Mouse (Mus musculus): ENCODE measurements around the gene 1110065P20Rik. TPM values are rescaled to one million over a fixed set of nuclear protein-coding genes. Genes with fewer than 3 reads are reported as not detected.

1110065P20Rik gene
- polyA plus RNA-seq, 1 experiment from 2014 or later = 64.4 TPM

- no peak overlapping the region for H3K9ac ChIP-seq (ENCODE audit: low read depth, low read length)
- no peak overlapping the region for H3K27ac ChIP-seq (replicated peaks; ENCODE audit: low read depth, low read length)
- no peak overlapping the region for H3K4me3 ChIP-seq (ENCODE audit: low read depth, low read length)
- ATAC-seq (ENCODE audit: low read depth) (no peak), DNase-seq (ENCODE audit: low spot score) (no peak)
- no peaks in the 10 kb centered on the region for H3K9me3 ChIP-seq (ENCODE audit: control insufficient read depth, low read length)
- peaks cover under 1% of the 10 kb centered on the region; the same call in 1 of the 2 replicates for H3K4me1 ChIP-seq (ENCODE audit: control insufficient read depth, insufficient read depth, low read length)
- H3K4me2 ChIP-seq (ENCODE audit: low read depth, low read length) = no peak overlapping the region
- peaks cover 42% of the 10 kb centered on the region for H3K36me3 ChIP-seq (ENCODE audit: control insufficient read depth, insufficient read depth, low read length)
- WGBS = 83% methylated on average over 5 of the region's 5 CpGs
- H3K27me3 ChIP-seq (replicated peaks; ENCODE audit: control insufficient read depth, insufficient read depth, low read length) = no peaks in the 10 kb centered on the region
Measured at GRCm38 (mm10) chr4:124808511-124808910, 42.5 kb downstream of the 1110065P20Rik start.

- no peak for DNase-seq (ENCODE audit: low spot score)
- Histone ChIP-seq H3K27me3 (replicated peaks; ENCODE audit: control insufficient read depth, insufficient read depth, low read length) (no peaks in the 10 kb centered on the region), H3K36me3 (ENCODE audit: control insufficient read depth, insufficient read depth, low read length) (peaks cover 46% of the 10 kb centered on the region), H3K4me3 (ENCODE audit: low read depth, low read length) (peak overlapping the region; percentile 76), H3K27ac (replicated peaks; ENCODE audit: low read depth, low read length) (no peak overlapping the region), H3K4me2 (ENCODE audit: low read depth, low read length) (peak overlapping the region; percentile 95), H3K9ac (ENCODE audit: low read depth, low read length) (peak overlapping the region; percentile 91), H3K4me1 (ENCODE audit: control insufficient read depth, insufficient read depth, low read length) (peaks cover 6% of the 10 kb centered on the region), H3K9me3 (ENCODE audit: control insufficient read depth, low read length) (no peaks in the 10 kb centered on the region)
- no peak for ATAC-seq (ENCODE audit: low read depth)
- WGBS = 75% methylated on average over 6 of the region's 6 CpGs
Measured at GRCm38 (mm10) chr4:124803406-124803805, 47.6 kb downstream of the 1110065P20Rik start.

- Histone ChIP-seq H3K4me3 (ENCODE audit: low read depth, low read length) (peak overlapping the region; percentile 76), H3K27ac (replicated peaks; ENCODE audit: low read depth, low read length) (peak overlapping the region; percentile 98), H3K4me2 (ENCODE audit: low read depth, low read length) (peak overlapping the region; percentile 95), H3K36me3 (ENCODE audit: control insufficient read depth, insufficient read depth, low read length) (peaks cover 46% of the 10 kb centered on the region), H3K9ac (ENCODE audit: low read depth, low read length) (peak overlapping the region; percentile 91), H3K9me3 (ENCODE audit: control insufficient read depth, low read length) (no peaks in the 10 kb centered on the region), H3K4me1 (ENCODE audit: control insufficient read depth, insufficient read depth, low read length) (peaks cover 6% of the 10 kb centered on the region), H3K27me3 (replicated peaks; ENCODE audit: control insufficient read depth, insufficient read depth, low read length) (no peaks in the 10 kb centered on the region)
- ATAC-seq (ENCODE audit: low read depth) (peak; percentile 99), DNase-seq (ENCODE audit: low spot score) (peak; percentile 98)
- 2% methylated on average over 27 of the region's 53 CpGs for WGBS
Measured at GRCm38 (mm10) chr4:124802309-124803260, 48.4 kb downstream of the 1110065P20Rik start.

- 4% methylated on average over 21 of the region's 21 CpGs for WGBS
- peak within 1 kb of the TSS; percentile 91 for H3K9ac ChIP-seq (ENCODE audit: low read depth, low read length)
- no peaks in the 10 kb centered on the region for H3K27me3 ChIP-seq (replicated peaks; ENCODE audit: control insufficient read depth, insufficient read depth, low read length)
- H3K36me3 ChIP-seq (ENCODE audit: control insufficient read depth, insufficient read depth, low read length) = peaks cover 44% of the 10 kb centered on the region
- no peaks in the 10 kb centered on the region for H3K9me3 ChIP-seq (ENCODE audit: control insufficient read depth, low read length)
- peak within 1 kb of the TSS; percentile 95 for H3K4me2 ChIP-seq (ENCODE audit: low read depth, low read length)
- H3K27ac ChIP-seq (replicated peaks; ENCODE audit: low read depth, low read length) = peak within 1 kb of the TSS; percentile 98
- peak; percentile 83 for ATAC-seq (ENCODE audit: low read depth)
- H3K4me3 ChIP-seq (ENCODE audit: low read depth, low read length) = peak within 1 kb of the TSS; percentile 76
- peak; percentile 96 for DNase-seq (ENCODE audit: low spot score)
- H3K4me1 ChIP-seq (ENCODE audit: control insufficient read depth, insufficient read depth, low read length) = peaks cover 6% of the 10 kb centered on the region
Measured at GRCm38 (mm10) chr4:124801552-124802308, 49.3 kb downstream of the 1110065P20Rik start, which contains the start of gene Mtf1. Gene Mtf1 (plus strand): TSS chr4:124802104.

Other genes with a start within 250 kb of the 1110065P20Rik start
- gene 3100002H09Rik, start 240.4 kb downstream of the 1110065P20Rik start, polyA plus RNA-seq (2014; fragmentation: Nextera tagmentation; extraction: Ambion mirVana) = 0.47 TPM in 1 of 2 replicates, not detected in the other
- gene Pou3f1, start 194.4 kb downstream of the 1110065P20Rik start, polyA plus RNA-seq (2014; fragmentation: Nextera tagmentation; extraction: Ambion mirVana) = 1.2 and 1.7 TPM in 2 replicates
- gene Utp11, start 157.6 kb downstream of the 1110065P20Rik start, polyA plus RNA-seq (2014; fragmentation: Nextera tagmentation; extraction: Ambion mirVana) = 58.6 and 62.7 TPM in 2 replicates
- gene Fhl3, start 150.5 kb downstream of the 1110065P20Rik start, polyA plus RNA-seq (2014; fragmentation: Nextera tagmentation; extraction: Ambion mirVana) = 15.7 and 18.2 TPM in 2 replicates
- 110 and 118 TPM in 2 replicates for gene Sf3a3, start 136.4 kb downstream of the 1110065P20Rik start, polyA plus RNA-seq (2014; fragmentation: Nextera tagmentation; extraction: Ambion mirVana)
- 23.7 and 29.5 TPM in 2 replicates for gene Inpp5b, start 109.3 kb downstream of the 1110065P20Rik start, polyA plus RNA-seq (2014; fragmentation: Nextera tagmentation; extraction: Ambion mirVana)
- 9.9 and 11.5 TPM in 2 replicates for gene Mtf1, start 49.1 kb downstream of the 1110065P20Rik start, polyA plus RNA-seq (2014; fragmentation: Nextera tagmentation; extraction: Ambion mirVana)
- gene Yrdc, start 517 bp downstream of the 1110065P20Rik start, polyA plus RNA-seq (2014; fragmentation: Nextera tagmentation; extraction: Ambion mirVana) = 40.6 and 42.6 TPM in 2 replicates
- 1.4 and 2.0 TPM in 2 replicates for gene Maneal, start 11.0 kb upstream of the 1110065P20Rik start, polyA plus RNA-seq (2014; fragmentation: Nextera tagmentation; extraction: Ambion mirVana)
- gene Epha10, start 29.7 kb upstream of the 1110065P20Rik start, polyA plus RNA-seq (2014; fragmentation: Nextera tagmentation; extraction: Ambion mirVana) = 0.29 and 0.58 TPM in 2 replicates
- gene 9930104L06Rik, start 85.9 kb upstream of the 1110065P20Rik start, polyA plus RNA-seq (2014; fragmentation: Nextera tagmentation; extraction: Ambion mirVana) = 2.8 and 4.2 TPM in 2 replicates
- gene Cdca8, start 88.1 kb upstream of the 1110065P20Rik start, polyA plus RNA-seq (2014; fragmentation: Nextera tagmentation; extraction: Ambion mirVana) = 70.3 and 90.3 TPM in 2 replicates
- 10.0 and 10.6 TPM in 2 replicates for gene Rspo1, start 135.2 kb upstream of the 1110065P20Rik start, polyA plus RNA-seq (2014; fragmentation: Nextera tagmentation; extraction: Ambion mirVana)
- 72.5 and 81.2 TPM in 2 replicates for gene Gnl2, start 165.4 kb upstream of the 1110065P20Rik start, polyA plus RNA-seq (2014; fragmentation: Nextera tagmentation; extraction: Ambion mirVana)
- gene Dnali1, start 214.5 kb upstream of the 1110065P20Rik start, polyA plus RNA-seq (2014; fragmentation: Nextera tagmentation; extraction: Ambion mirVana) = 0.71 and 4.3 TPM in 2 replicates
- gene Snip1, start 215.5 kb upstream of the 1110065P20Rik start, polyA plus RNA-seq (2014; fragmentation: Nextera tagmentation; extraction: Ambion mirVana) = 26.2 and 29.9 TPM in 2 replicates
- 53.5 and 56.4 TPM in 2 replicates for gene Meaf6, start 233.9 kb upstream of the 1110065P20Rik start, polyA plus RNA-seq (2014; fragmentation: Nextera tagmentation; extraction: Ambion mirVana)